Mouse (Mus musculus): ENCODE results near the gene Tmem273. TPM values are rescaled to one million over a fixed set of nuclear protein-coding genes. Genes with fewer than 3 reads are reported as not detected.

Tmem273 gene
- polyA plus RNA-seq, 1 experiment from 2014 or later = 0.46 TPM

DNA sequence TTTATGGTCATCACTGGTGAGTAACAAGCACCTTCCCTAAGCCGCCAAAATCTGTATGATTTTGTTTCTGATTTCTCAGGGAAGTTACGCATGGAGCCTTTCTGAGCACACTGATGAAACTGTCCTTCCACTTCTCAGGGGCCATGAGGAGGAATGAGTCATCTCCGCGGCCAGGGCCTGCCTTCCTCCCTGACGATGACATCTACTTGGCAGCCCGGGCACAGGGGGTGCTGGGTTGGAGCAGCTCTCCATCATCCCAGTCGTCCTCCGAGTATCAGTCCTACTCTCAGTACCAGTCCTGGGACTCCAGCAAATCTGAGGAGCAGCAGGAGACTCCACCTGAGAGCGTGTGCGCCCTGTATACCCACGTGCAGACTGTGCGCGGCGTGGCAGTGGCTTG is 49.4 kb downstream of the Tmem273 start:
- H3K4me3 ChIP-seq (ENCODE audit: low read depth, low read length) = no peak overlapping the region
- WGBS = 88% methylated on average over 14 of the region's 14 CpGs
- no peak overlapping the region for H3K27ac ChIP-seq (ENCODE audit: low read depth, low read length)
- ATAC-seq (ENCODE audit: low read depth) = no peak
- H3K4me2 ChIP-seq (ENCODE audit: low read depth, low read length) = no peak overlapping the region
- no peaks in the 10 kb centered on the region; the same call in 1 of the 2 replicates for H3K9me3 ChIP-seq (ENCODE audit: control insufficient read depth, low read length)
- no peaks in the 10 kb centered on the region for H3K4me1 ChIP-seq (ENCODE audit: control insufficient read depth, insufficient read depth, low read length)
- no peaks in the 10 kb centered on the region for H3K27me3 ChIP-seq (ENCODE audit: control insufficient read depth, insufficient read depth, low read length)
- H3K36me3 ChIP-seq (ENCODE audit: control insufficient read depth, insufficient read depth, low read length) = no peaks in the 10 kb centered on the region
- no peak overlapping the region for H3K9ac ChIP-seq (replicated peaks; ENCODE audit: low read depth, low read length)

GRCm38 (mm10) chr14:32835596-32835995 is 49.8 kb downstream of the Tmem273 start:
- no peak overlapping the region for H3K9ac ChIP-seq (replicated peaks; ENCODE audit: low read depth, low read length)
- H3K4me2 ChIP-seq (ENCODE audit: low read depth, low read length) = no peak overlapping the region
- ATAC-seq (ENCODE audit: low read depth) = no peak
- no peaks in the 10 kb centered on the region for H3K36me3 ChIP-seq (ENCODE audit: control insufficient read depth, insufficient read depth, low read length)
- H3K9me3 ChIP-seq (ENCODE audit: control insufficient read depth, low read length) = no peaks in the 10 kb centered on the region; the same call in 1 of the 2 replicates
- no peaks in the 10 kb centered on the region for H3K27me3 ChIP-seq (ENCODE audit: control insufficient read depth, insufficient read depth, low read length)
- H3K27ac ChIP-seq (ENCODE audit: low read depth, low read length) = no peak overlapping the region
- no peaks in the 10 kb centered on the region for H3K4me1 ChIP-seq (ENCODE audit: control insufficient read depth, insufficient read depth, low read length)
- WGBS = 91% methylated on average over 14 of the region's 14 CpGs
- no peak overlapping the region for H3K4me3 ChIP-seq (ENCODE audit: low read depth, low read length)

DNA sequence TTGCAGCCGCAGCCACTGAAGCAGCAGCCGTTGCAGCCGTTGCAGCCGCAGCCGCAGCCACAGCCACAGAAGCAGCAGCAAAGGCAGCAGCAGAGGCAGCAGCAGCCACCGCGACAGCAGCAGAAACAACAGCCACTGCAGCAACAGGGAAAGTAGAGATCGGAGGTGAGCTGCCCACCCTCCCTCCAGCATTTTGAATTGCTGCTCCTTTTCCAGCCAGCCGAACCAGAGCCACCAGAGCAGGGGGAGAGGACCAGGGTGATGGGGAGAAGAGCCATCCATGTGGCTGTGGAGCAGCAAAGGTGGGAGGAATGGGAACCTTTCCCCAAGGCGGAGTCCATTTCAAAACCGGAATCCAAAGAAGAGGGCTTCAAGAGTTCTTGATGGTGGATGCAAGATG is 50.4 kb downstream of the Tmem273 start:
- H3K27me3 ChIP-seq (ENCODE audit: control insufficient read depth, insufficient read depth, low read length) = no peaks in the 10 kb centered on the region
- ATAC-seq (ENCODE audit: low read depth) = no peak
- H3K9me3 ChIP-seq (ENCODE audit: control insufficient read depth, low read length) = no peaks in the 10 kb centered on the region; the same call in 1 of the 2 replicates
- H3K4me3 ChIP-seq (ENCODE audit: low read depth, low read length) = no peak overlapping the region
- no peak overlapping the region for H3K4me2 ChIP-seq (ENCODE audit: low read depth, low read length)
- 90% methylated on average over 11 of the region's 11 CpGs for WGBS
- H3K4me1 ChIP-seq (ENCODE audit: control insufficient read depth, insufficient read depth, low read length) = no peaks in the 10 kb centered on the region
- no peak overlapping the region for H3K27ac ChIP-seq (ENCODE audit: low read depth, low read length)
- no peak overlapping the region for H3K9ac ChIP-seq (replicated peaks; ENCODE audit: low read depth, low read length)
- H3K36me3 ChIP-seq (ENCODE audit: control insufficient read depth, insufficient read depth, low read length) = no peaks in the 10 kb centered on the region

GRCm38 (mm10) chr14:32842052-32842451 is 56.3 kb downstream of the Tmem273 start:
- no peaks in the 10 kb centered on the region; the same call in 1 of the 2 replicates for H3K9me3 ChIP-seq (ENCODE audit: control insufficient read depth, low read length)
- H3K27ac ChIP-seq (ENCODE audit: low read depth, low read length) = no peak overlapping the region
- no peaks in the 10 kb centered on the region for H3K36me3 ChIP-seq (ENCODE audit: control insufficient read depth, insufficient read depth, low read length)
- H3K4me2 ChIP-seq (ENCODE audit: low read depth, low read length) = no peak overlapping the region
- no peak overlapping the region for H3K4me3 ChIP-seq (ENCODE audit: low read depth, low read length)
- ATAC-seq (ENCODE audit: low read depth) = no peak
- no peak overlapping the region for H3K9ac ChIP-seq (replicated peaks; ENCODE audit: low read depth, low read length)
- H3K4me1 ChIP-seq (ENCODE audit: control insufficient read depth, insufficient read depth, low read length) = no peaks in the 10 kb centered on the region
- no peaks in the 10 kb centered on the region for H3K27me3 ChIP-seq (ENCODE audit: control insufficient read depth, insufficient read depth, low read length)

GRCm38 (mm10) chr14:32854059-32854458 is 68.3 kb downstream of the Tmem273 start:
- Histone ChIP-seq H3K27me3 (ENCODE audit: control insufficient read depth, insufficient read depth, low read length) (no peaks in the 10 kb centered on the region), H3K4me3 (ENCODE audit: low read depth, low read length) (no peak overlapping the region), H3K4me2 (ENCODE audit: low read depth, low read length) (no peak overlapping the region), H3K9ac (replicated peaks; ENCODE audit: low read depth, low read length) (no peak overlapping the region), H3K4me1 (ENCODE audit: control insufficient read depth, insufficient read depth, low read length) (no peaks in the 10 kb centered on the region), H3K36me3 (ENCODE audit: control insufficient read depth, insufficient read depth, low read length) (no peaks in the 10 kb centered on the region), H3K9me3 (ENCODE audit: control insufficient read depth, low read length) (no peaks in the 10 kb centered on the region), H3K27ac (ENCODE audit: low read depth, low read length) (no peak overlapping the region)
- ATAC-seq (ENCODE audit: low read depth) = no peak
- WGBS = 90% methylated on average over 4 of the region's 4 CpGs

DNA sequence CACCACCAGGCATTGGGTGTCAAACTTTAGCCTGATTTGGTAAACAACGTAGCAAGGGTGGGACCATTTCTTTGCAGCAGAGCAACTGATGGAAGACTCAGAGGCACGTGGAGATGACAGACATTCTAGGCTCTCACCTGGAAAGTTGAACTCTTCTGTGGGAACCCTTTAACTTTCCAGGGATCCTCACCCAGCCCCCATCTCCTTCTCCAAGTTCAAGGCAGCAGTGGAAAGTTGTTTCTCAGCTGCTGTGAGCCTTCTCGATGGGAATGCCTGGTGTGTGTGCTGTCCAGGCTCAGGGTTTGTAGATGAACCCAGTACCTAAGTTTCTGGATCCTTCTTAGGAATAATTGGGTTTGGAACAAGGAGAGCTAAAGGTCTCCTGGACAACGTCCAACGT is 70.5 kb downstream of the Tmem273 start:
- 51% methylated on average over 5 of the region's 5 CpGs for whole genome bisulfite sequencing
- peak overlapping the region; percentile 46; the same call in 1 of the 2 replicates for H3K4me3 ChIP-seq (ENCODE audit: low read depth, low read length)
- H3K9me3 ChIP-seq (ENCODE audit: control insufficient read depth, low read length) = no peaks in the 10 kb centered on the region
- no peak overlapping the region for H3K27ac ChIP-seq (ENCODE audit: low read depth, low read length)
- peak overlapping the region; percentile 94 for H3K4me2 ChIP-seq (ENCODE audit: low read depth, low read length)
- ATAC-seq (ENCODE audit: low read depth) = no peak
- H3K36me3 ChIP-seq (ENCODE audit: control insufficient read depth, insufficient read depth, low read length) = no peaks in the 10 kb centered on the region
- peak overlapping the region; percentile 68; the same call in 1 of the 2 replicates for H3K9ac ChIP-seq (replicated peaks; ENCODE audit: low read depth, low read length)
- no peaks in the 10 kb centered on the region for H3K27me3 ChIP-seq (ENCODE audit: control insufficient read depth, insufficient read depth, low read length)
- 0 out of 2 replicates have a peak, but pooled peaks cover 2% of the 10 kb centered on the region for H3K4me1 ChIP-seq (ENCODE audit: control insufficient read depth, insufficient read depth, low read length)

GRCm38 (mm10) chr14:32856681-32857328 is 71.0 kb downstream of the Tmem273 start, which contains the start of gene Vstm4:
Gene Vstm4 (plus strand): TSS chr14:32856756.
- Histone ChIP-seq H3K4me1 (ENCODE audit: control insufficient read depth, insufficient read depth, low read length) (0 out of 2 replicates have a peak, but pooled peaks cover 4% of the 10 kb centered on the region), H3K4me2 (ENCODE audit: low read depth, low read length) (peak within 1 kb of the TSS; percentile 94), H3K36me3 (ENCODE audit: control insufficient read depth, insufficient read depth, low read length) (no peaks in the 10 kb centered on the region), H3K27me3 (ENCODE audit: control insufficient read depth, insufficient read depth, low read length) (no peaks in the 10 kb centered on the region), H3K9ac (replicated peaks; ENCODE audit: low read depth, low read length) (peak within 1 kb of the TSS; percentile 68), H3K27ac (ENCODE audit: low read depth, low read length) (no peak within 1 kb of the TSS), H3K9me3 (ENCODE audit: control insufficient read depth, low read length) (no peaks in the 10 kb centered on the region), H3K4me3 (ENCODE audit: low read depth, low read length) (peak within 1 kb of the TSS; percentile 46)
- peak; percentile 83 for ATAC-seq (ENCODE audit: low read depth)
- WGBS = 1% methylated on average over 51 of the region's 68 CpGs

- no peaks in the 10 kb centered on the region for H3K27me3 ChIP-seq (ENCODE audit: control insufficient read depth, insufficient read depth, low read length)
- 0 out of 2 replicates have a peak, but pooled peaks cover 4% of the 10 kb centered on the region for H3K4me1 ChIP-seq (ENCODE audit: control insufficient read depth, insufficient read depth, low read length)
- H3K27ac ChIP-seq (ENCODE audit: low read depth, low read length) = no peak overlapping the region
- 90% methylated on average over 10 of the region's 10 CpGs for WGBS
- H3K9me3 ChIP-seq (ENCODE audit: control insufficient read depth, low read length) = no peaks in the 10 kb centered on the region
- no peak for ATAC-seq (ENCODE audit: low read depth)
- H3K9ac ChIP-seq (replicated peaks; ENCODE audit: low read depth, low read length) = no peak overlapping the region
- no peaks in the 10 kb centered on the region for H3K36me3 ChIP-seq (ENCODE audit: control insufficient read depth, insufficient read depth, low read length)
- no peak overlapping the region for H3K4me2 ChIP-seq (ENCODE audit: low read depth, low read length)
- no peak overlapping the region for H3K4me3 ChIP-seq (ENCODE audit: low read depth, low read length)
Observed at GRCm38 (mm10) chr14:32858361-32858760, 72.6 kb downstream of the Tmem273 start.

DNA sequence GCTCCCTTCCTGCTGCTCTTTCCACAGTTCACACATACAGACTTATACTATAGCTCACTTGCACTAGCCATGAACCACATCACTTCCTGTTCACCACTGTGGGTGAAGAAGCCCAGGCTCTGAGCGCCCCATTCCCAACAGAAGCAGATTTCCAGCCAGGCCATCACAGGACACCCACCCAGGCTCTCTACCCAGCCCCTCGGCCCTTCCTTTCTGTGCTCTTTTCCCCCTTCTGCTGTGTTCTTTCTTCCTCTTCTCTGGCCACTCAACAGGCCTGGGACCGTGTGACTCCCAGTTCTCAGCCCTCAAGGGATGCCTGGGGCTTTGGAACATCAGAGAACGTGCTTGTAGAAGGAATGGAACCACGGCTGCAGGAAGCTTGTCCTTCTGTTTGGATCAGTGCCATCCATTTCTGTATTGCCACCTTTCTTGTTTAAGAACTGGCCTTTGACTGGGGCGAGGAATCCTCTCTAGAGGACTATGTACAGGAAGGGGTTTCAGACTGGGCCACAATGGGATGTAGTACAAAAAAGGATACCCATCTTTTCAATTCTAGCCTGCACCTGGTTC is 73.3 kb downstream of the Tmem273 start:
- H3K4me2 ChIP-seq (ENCODE audit: low read depth, low read length) = no peak overlapping the region
- 72% methylated on average over 6 of the region's 6 CpGs for WGBS
- H3K27ac ChIP-seq (ENCODE audit: low read depth, low read length) = no peak overlapping the region
- H3K9me3 ChIP-seq (ENCODE audit: control insufficient read depth, low read length) = no peaks in the 10 kb centered on the region
- no peaks in the 10 kb centered on the region for H3K27me3 ChIP-seq (ENCODE audit: control insufficient read depth, insufficient read depth, low read length)
- ATAC-seq (ENCODE audit: low read depth) = no peak
- no peak overlapping the region for H3K9ac ChIP-seq (replicated peaks; ENCODE audit: low read depth, low read length)
- no peaks in the 10 kb centered on the region for H3K36me3 ChIP-seq (ENCODE audit: control insufficient read depth, insufficient read depth, low read length)
- H3K4me3 ChIP-seq (ENCODE audit: low read depth, low read length) = no peak overlapping the region
- H3K4me1 ChIP-seq (ENCODE audit: control insufficient read depth, insufficient read depth, low read length) = 0 out of 2 replicates have a peak, but pooled peaks cover 4% of the 10 kb centered on the region
